Mouse (Mus musculus) thymus, postnatal 4 days (tissue): ENCODE results near the gene Gas8.
"Not testable (repeated sequence)": the region's sequence is repeated elsewhere in the genome, so short reads cannot be mapped to it uniquely, and the experiment has no call there.

Source experiments
- DNase-seq: peaks from one replicate; pipeline ENCODE4 v3.0.0; 2021

Gas8 gene

DNA sequence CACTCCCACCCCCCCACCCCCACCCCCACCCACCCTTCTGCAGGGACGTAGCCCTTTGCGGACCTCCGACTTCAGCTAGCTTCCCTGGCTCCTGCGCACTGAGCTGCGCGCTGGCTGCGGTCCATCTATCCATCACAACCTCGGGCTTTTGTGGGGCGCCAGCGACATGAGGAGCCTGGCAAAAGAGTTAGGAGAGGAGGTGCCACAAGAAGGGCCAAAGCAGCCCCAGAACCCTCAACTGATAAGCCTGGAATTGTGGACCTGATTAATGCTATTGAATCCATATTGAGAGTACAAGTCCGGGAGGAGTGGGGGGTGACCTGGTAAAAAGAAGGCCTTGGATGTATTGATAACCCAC is 3.1 kb upstream of the Gas8 start:
- no peak for DNase-seq

DNA sequence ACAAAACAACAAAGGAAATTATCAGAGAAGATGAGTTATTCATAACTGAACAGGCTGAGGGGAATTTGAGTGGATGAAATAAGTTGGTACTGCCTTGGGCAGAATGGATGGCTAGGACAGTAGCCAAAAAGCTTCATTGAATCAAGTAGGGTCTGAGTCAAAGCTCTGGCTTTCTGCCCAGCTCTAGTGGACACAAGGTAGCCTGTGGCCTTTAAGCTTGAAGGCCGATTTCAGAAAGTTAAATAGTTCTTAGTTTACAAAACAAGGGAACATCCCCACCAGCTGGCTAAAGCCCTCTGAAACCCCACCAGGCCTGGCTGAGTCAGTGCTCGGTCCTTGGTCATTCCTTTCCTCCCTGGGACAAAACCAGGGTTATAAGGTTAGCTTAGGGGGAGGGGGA is 2.0 kb upstream of the Gas8 start:
- no peak for DNase-seq

- DNase-seq: no peak
These were observed 462 bp upstream of the Gas8 start for GRCm38 (mm10) chr8:123518172-123518571.

DNA sequence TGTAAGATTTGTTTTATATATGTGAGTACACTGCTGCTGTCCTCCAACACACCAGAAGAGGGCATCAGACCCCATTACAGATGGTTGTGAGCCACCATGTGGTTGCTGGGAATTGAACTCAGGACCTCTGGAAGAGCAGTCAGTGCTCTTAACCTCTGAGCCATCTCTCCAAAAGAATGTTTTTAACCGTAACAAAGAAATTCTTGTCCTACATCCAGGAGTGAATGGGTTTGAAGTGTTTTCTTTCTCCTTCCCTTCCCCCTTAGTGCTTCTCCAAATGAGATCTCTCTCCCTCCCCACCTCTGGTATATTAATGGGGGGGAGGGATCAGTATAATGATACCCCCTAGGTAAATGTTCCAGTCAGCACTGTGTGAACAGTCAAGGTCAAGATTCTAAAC is 1.4 kb downstream of the Gas8 start:
- not testable (repeated sequence) for DNase-seq

DNA sequence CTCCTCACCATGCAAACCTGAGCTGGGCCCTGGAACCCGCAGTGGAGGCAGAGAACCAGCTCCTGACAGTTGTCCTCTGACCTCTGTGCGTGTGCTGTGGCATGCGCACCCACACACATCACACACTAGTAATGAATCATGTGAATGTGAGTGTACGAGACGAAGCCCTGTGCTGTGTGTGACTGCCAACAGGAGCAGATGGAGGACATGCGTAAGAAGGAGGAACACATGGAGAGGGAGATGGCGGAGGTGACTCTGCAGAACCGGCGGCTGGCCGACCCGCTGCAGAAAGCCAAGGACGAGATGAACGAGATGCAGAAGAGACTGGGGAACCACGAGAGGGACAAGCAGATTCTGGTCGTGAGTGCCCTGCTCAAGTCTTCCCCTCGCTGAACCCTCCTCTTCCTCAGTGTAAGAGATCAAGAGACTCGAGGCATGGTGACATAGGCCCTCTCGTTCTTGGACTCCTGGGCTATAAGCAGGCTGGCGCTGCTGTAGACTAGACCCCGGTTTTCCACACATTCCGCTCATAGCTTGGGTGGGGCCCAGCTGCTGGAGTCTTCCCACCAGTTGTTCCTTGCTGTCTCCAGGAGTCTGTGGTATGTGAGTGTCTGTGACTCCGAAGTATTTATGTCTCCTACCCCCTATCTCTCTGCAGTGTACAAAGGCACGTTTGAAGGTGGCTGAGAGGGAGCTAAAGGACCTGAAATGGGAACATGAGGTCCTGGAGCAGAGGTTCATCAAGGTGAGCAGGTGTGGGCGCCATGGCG is 9.3 kb downstream of the Gas8 start:
- no peak for DNase-seq

GRCm38 (mm10) chr8:123536242-123536989 is 17.8 kb downstream of the Gas8 start:
- no peak for DNase-seq

- no peak for DNase-seq
These were observed 18.4 kb downstream of the Gas8 start for GRCm38 (mm10) chr8:123536990-123537380.

- not testable (repeated sequence) for DNase-seq
These were observed 19.0 kb downstream of the Gas8 start for GRCm38 (mm10) chr8:123537641-123538040.

DNA sequence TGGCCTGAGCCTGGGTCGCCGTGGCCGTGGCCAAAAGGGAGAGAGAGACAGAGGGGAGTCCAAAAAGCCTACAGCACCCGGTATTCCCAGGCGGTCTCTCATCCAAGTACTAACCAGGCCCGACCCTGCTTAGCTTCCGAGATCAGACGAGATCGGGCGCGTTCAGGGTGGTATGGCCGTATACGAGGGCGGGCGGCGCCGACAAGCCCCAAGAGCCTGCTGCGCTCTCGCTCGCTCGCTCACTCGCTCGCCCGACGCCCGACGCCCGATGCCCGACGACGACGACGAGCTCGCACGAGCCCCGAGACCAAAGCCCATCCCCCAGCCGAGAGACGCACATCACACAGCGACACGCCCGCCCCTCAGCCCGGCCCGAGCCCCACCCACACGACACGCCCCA is 45.6 kb downstream of the Gas8 start:
- not testable (repeated sequence) for DNase-seq

DNA sequence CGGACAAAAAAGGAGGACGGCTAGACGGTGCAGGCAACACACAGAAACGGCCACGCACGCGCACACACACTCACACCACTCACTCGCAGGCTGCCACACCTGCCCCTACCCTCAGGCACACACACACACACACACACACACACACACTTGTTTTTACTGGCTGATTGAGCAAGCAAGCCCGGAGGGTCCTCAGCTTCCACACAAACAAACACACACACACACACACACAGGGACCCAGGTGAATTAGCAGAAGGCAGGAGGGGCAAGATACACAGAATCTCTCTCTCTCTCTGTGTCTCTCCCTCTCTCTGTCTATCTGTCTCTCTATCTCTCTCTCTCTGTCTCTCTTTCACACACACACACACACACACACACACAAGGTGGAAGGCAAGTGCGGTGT is 56.8 kb downstream of the Gas8 start:
- peak; percentile 21 for DNase-seq
